Mouse (Mus musculus) stomach, postnatal 0 days (tissue): ENCODE results near the gene Safb.

Source experiments
- CTCF ChIP-seq: IDR thresholded peaks from 2 replicates; pipeline ENCODE4 v1.5.1; 2016; ENCODE audit warnings: antibody characterized with exemption, low read depth, mild to moderate bottlenecking, moderate library complexity
- EP300 ChIP-seq: optimal IDR thresholded peaks from 2 replicates; pipeline ENCODE3; 2016; ENCODE audit warnings: antibody characterized with exemption

GRCm38 (mm10) chr17:56550784-56551475, 33.7 kb upstream of the Safb start:
- no peak for TF ChIP-seq CTCF
- TF ChIP-seq EP300: no peak
